Mouse (Mus musculus) ES-Bruce4 (cell line): ENCODE data around the gene Ak9. TPM values are rescaled to one million over a fixed set of nuclear protein-coding genes. Genes with fewer than 3 reads are reported as not detected.

Source experiments
- H3K27ac ChIP-seq: 2 replicates; pipeline ENCODE4 v1.5.1; 2012; ENCODE audit warnings: low read length, inconsistent platforms; ENCODE audit not compliant: insufficient read depth
- H3K27me3 ChIP-seq: 2 replicates; pipeline ENCODE4 v1.6.1; 2012; ENCODE audit warnings: mild to moderate bottlenecking, low read length, inconsistent platforms; ENCODE audit not compliant: control insufficient read depth, poor library complexity, insufficient read depth, severe bottlenecking
- H3K36me3 ChIP-seq: 2 replicates; pipeline ENCODE4 v1.6.1; 2012; ENCODE audit warnings: inconsistent platforms, mild to moderate bottlenecking, low read length, moderate library complexity; ENCODE audit not compliant: control insufficient read depth, poor library complexity, insufficient read depth, severe bottlenecking
- H3K4me1 ChIP-seq: one replicate; pipeline ENCODE4 v1.8.1; 2011; ENCODE audit warnings: low read length; ENCODE audit not compliant: control insufficient read depth, insufficient read depth
- H3K4me3 ChIP-seq: 2 replicates; pipeline ENCODE4 v1.5.1; 2011; ENCODE audit warnings: low read depth, mild to moderate bottlenecking, low read length
- H3K9ac ChIP-seq: 2 replicates; pipeline ENCODE4 v1.6.1; 2012; ENCODE audit warnings: low read depth, mild to moderate bottlenecking, inconsistent platforms; ENCODE audit not compliant: poor library complexity, severe bottlenecking
- H3K9me3 ChIP-seq: replicated peaks from 2 replicates; pipeline ENCODE4 v1.6.1; 2012; ENCODE audit warnings: mild to moderate bottlenecking, low read length, inconsistent platforms; ENCODE audit not compliant: control insufficient read depth, poor library complexity, insufficient read depth, severe bottlenecking
- CTCF ChIP-seq: IDR thresholded peaks from one replicate; pipeline ENCODE4 v1.8.1; 2011; ENCODE audit warnings: low read depth, low read length
- EP300 ChIP-seq: IDR thresholded peaks from 2 replicates; pipeline ENCODE4 v1.6.1; 2011; ENCODE audit warnings: low read depth, low read length; ENCODE audit not compliant: insufficient read depth
- POLR2A ChIP-seq: IDR thresholded peaks from one replicate; pipeline ENCODE4 v1.8.1; 2011; ENCODE audit warnings: low read length; ENCODE audit not compliant: insufficient read depth
- polyA plus RNA-seq: library from polyadenylated mRNA; stranded (reverse); fragments of >200 nt; gene quantifications from 2 replicates; pipeline ENCODE4 v1.2.4, GENCODE M21; 2011; ENCODE audit warnings: low read depth; ENCODE audit not compliant: missing spikeins, insufficient read depth, insufficient read length

Gene Ak9
- polyA plus RNA-seq, 1 experiment, result 0.09 TPM

GRCm38 (mm10) chr10:41460501-41460900 lies 156.7 kb downstream of the Ak9 start:
- no peak overlapping the region for H3K9ac ChIP-seq
- no peaks in the 10 kb centered on the region for H3K27me3 ChIP-seq
- H3K9me3 ChIP-seq, result no peaks in the 10 kb centered on the region
- no peak overlapping the region for H3K4me3 ChIP-seq
- no peak for TF ChIP-seq EP300
- no peak for TF ChIP-seq POLR2A
- no peak for TF ChIP-seq CTCF
- peaks cover 4% of the 10 kb centered on the region for H3K4me1 ChIP-seq
- H3K27ac ChIP-seq, result 0 out of 2 replicates have a peak overlapping the region, but pooled peaks have one; percentile 12
- no peaks in the 10 kb centered on the region for H3K36me3 ChIP-seq

- no peak overlapping the region for H3K4me3 ChIP-seq
- peaks cover 4% of the 10 kb centered on the region for H3K4me1 ChIP-seq
- H3K27ac ChIP-seq, result no peak overlapping the region
- TF ChIP-seq POLR2A, result no peak
- no peak for TF ChIP-seq EP300
- H3K36me3 ChIP-seq, result no peaks in the 10 kb centered on the region
- no peaks in the 10 kb centered on the region for H3K9me3 ChIP-seq
- H3K27me3 ChIP-seq, result no peaks in the 10 kb centered on the region
- H3K9ac ChIP-seq, result no peak overlapping the region
Measured at GRCm38 (mm10) chr10:41461057-41461722, 157.4 kb downstream of the Ak9 start.

- no peak overlapping the region for H3K27ac ChIP-seq
- no peak overlapping the region for H3K4me3 ChIP-seq
- 0 out of 2 replicates have a peak, but pooled peaks have one; percentile 50 for TF ChIP-seq EP300
- no peak for TF ChIP-seq POLR2A
- no peak for TF ChIP-seq CTCF
- no peaks in the 10 kb centered on the region for H3K9me3 ChIP-seq
- H3K4me1 ChIP-seq, result peaks cover 7% of the 10 kb centered on the region
- H3K36me3 ChIP-seq, result no peaks in the 10 kb centered on the region
- no peak overlapping the region for H3K9ac ChIP-seq
- no peaks in the 10 kb centered on the region for H3K27me3 ChIP-seq
Measured at GRCm38 (mm10) chr10:41464401-41464955, 160.7 kb downstream of the Ak9 start.

GRCm38 (mm10) chr10:41467325-41467724 lies 163.5 kb downstream of the Ak9 start:
- Histone ChIP-seq H3K9ac (no peak overlapping the region), H3K4me3 (no peak overlapping the region), H3K4me1 (peaks cover 7% of the 10 kb centered on the region), H3K27me3 (no peaks in the 10 kb centered on the region), H3K9me3 (no peaks in the 10 kb centered on the region), H3K36me3 (no peaks in the 10 kb centered on the region), H3K27ac (peak overlapping the region; percentile 88; the same call in 1 of the 2 replicates)
- TF ChIP-seq EP300 (peak; percentile 98), POLR2A (no peak), CTCF (no peak)

- no peaks in the 10 kb centered on the region for H3K36me3 ChIP-seq
- H3K4me1 ChIP-seq, result peaks cover 10% of the 10 kb centered on the region
- TF ChIP-seq EP300 (no peak), POLR2A (no peak), CTCF (no peak)
- H3K9me3 ChIP-seq, result no peaks in the 10 kb centered on the region
- H3K4me3 ChIP-seq, result no peak overlapping the region
- no peaks in the 10 kb centered on the region for H3K27me3 ChIP-seq
- no peak overlapping the region for H3K9ac ChIP-seq
- H3K27ac ChIP-seq, result no peak overlapping the region
Measured at GRCm38 (mm10) chr10:41470693-41471092, 166.9 kb downstream of the Ak9 start.

GRCm38 (mm10) chr10:41472534-41472933 lies 168.8 kb downstream of the Ak9 start:
- Histone ChIP-seq H3K4me1 (peaks cover 9% of the 10 kb centered on the region), H3K36me3 (no peaks in the 10 kb centered on the region), H3K27me3 (no peaks in the 10 kb centered on the region), H3K4me3 (no peak overlapping the region), H3K9ac (no peak overlapping the region), H3K27ac (no peak overlapping the region), H3K9me3 (no peaks in the 10 kb centered on the region)
- TF ChIP-seq EP300, result no peak
- TF ChIP-seq CTCF, result no peak
- no peak for TF ChIP-seq POLR2A
